Mouse (Mus musculus): Measurements from ENCODE around the gene Slc7a11.

Slc7a11 gene

DNA sequence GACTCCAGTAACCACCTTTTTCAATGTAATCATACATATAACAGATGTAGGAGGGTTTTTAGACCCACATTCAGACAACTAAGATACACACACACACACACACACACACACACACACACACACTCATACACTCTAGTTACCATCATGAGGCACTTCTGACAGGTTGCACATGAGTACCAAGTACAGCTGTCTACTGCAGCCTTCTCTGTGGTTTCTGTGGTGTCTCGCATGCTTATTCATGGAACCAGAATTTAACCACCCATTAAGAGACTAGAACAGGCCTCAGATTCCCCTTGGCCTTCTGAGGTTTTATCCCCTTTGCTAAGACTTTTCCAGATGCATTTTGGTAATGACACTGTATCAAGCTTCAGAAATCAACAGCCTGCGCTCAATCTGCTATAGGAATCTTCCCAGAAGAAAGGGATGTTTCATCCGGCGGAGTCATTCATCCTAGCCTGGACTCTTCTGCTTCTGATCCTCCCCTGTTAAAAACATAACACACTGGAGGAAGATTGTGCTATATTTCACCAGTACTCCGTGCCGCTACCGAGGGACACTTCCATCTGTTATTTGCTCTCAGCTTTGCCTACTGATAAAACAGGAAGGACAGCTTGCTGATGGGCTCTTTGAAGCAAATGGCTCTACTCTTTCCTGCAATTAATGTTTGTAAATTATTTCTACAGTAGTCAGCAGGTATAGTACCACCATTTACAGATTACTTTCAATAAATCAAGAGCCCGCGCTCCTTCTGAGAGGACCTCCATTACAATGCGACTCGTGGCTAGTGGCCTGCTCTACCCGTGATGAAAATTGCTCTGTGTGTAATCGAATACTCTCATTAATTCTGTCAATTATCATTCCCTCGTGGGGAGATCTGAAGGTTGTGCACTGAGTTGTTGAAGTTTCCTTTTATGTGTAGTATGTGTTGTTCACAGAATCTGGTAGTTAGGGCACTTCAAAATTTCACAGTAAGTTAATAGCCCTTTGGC lies 135.8 kb downstream of the Slc7a11 start:
- DNase-seq (ENCODE audit: low spot score in 2 of 2), result no peak

DNA sequence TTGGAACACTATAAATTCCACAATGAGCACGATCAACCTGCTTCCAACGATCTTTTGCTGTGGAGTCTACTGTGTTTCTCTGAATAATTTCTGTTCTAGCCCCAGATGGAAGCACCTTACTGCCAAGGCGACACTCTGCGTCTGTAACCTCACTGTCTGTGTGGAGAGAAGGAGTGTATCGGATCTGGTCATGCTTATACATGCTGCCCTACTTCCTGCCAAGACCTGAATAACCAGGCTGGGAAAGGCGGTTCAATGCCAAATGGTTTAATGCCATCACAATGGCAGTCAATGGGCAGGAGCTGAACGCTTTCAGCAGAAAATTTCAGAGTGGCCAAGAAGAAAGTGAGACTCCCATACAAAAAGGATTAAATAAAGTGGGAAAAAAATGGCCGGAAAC lies 137.1 kb downstream of the Slc7a11 start:
- DNase-seq (ENCODE audit: low spot score in 2 of 2), result no peak

DNA sequence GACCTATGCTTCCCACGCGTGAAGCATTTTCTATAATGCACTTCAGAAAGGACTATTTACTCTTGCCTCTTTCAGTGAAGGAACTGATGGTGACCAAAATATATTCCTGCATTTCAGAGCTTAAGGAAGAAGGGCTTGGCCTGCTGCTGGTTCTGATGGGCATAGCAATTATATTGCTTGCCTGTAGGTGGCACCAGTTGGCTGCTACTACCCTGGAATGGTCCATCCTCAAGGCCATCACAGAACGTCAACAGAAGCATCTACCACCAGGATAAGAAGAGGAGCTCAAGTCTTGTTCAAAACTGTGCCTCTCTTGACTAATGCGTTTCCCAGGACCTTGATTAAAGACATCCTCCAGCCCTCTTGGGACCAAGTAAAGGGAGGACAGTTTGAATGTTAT lies 139.3 kb downstream of the Slc7a11 start:
- DNase-seq (ENCODE audit: low spot score in 2 of 2), result no peak

DNA sequence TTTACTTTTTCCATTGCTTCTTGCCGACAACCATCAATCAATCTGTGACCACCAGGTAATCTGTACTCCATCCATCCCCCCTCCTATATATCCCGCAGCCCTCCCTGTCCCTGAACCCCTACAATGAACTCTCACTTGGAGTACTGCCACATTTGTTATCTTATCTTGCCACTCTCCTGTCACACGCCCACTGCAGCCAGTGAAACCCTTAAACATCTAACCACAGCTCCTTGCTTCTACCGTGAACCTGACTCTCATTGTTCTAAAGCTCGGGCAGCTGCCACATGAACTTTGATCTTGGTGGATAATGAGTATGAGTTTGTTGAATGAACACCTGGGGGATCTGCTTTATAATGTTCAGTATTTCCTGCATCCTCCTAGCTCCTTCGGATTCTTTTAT lies 140.8 kb downstream of the Slc7a11 start:
- no peak for DNase-seq (ENCODE audit: low spot score in 2 of 2)

DNA sequence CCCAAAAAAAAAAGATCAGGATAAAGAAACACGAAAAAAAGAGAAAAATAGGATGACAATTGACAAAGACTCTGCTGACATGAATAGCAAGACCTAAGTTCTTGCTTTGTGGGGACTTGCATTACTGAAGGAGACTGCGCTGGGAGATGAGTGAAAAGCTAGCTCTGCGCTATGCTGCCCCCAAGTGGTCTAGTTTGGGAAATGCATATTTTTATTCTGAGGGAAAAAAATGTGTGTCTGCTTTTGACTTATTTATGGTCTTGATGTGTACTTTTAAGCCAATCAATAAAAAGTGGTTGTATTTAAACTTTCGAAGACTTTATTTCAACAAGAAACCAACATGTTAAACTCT lies 142.5 kb downstream of the Slc7a11 start:
- peak in 1 of 2 experiments; percentile 16 for DNase-seq (ENCODE audit: low spot score in 2 of 2)

DNA sequence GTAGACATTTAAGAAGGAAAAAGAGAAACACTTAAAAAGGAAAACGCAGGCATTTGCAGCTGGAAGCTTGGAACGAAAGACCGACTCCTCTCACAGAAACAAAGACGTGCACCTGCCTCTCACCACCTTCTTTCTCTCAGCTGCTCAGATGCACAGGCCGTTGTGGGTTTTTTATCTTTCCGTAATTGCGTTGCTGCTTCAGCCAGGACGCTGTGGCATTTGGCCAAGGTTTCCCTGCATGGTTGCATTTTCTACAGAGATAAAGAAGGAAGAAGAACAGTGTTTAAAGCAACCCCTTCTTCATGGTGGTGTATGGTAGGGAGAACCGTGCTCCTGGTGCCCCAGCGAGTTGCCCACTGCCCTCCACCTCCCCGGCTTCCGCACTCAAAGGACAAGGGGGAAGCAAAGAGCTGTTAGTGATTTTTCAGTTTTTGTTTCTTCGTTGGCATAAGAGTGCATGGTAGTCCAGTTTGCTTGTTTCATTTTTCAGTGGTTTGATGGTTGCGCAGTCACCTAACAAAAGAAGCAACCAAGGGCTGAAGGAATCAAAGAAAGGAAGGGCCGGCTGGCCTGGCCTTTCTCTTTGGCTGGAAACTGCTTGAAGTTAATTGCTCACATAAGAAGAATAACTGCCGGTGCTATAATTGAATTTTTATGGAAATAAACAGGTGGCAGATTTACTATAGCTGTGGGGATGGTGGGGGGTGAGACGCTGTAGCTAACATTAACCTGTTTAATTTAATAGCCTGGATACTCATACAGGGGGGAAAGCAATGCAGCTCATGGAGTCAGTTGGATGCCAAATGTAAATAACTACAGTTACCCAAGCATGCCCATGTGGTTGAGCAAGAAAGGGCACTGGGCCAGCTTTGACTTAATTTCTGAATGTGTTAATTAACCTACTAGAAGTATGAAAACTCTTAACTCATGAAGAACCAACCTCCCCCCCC lies 143.1 kb downstream of the Slc7a11 start:
- DNase-seq (ENCODE audit: low spot score in 2 of 2), result no peak

DNA sequence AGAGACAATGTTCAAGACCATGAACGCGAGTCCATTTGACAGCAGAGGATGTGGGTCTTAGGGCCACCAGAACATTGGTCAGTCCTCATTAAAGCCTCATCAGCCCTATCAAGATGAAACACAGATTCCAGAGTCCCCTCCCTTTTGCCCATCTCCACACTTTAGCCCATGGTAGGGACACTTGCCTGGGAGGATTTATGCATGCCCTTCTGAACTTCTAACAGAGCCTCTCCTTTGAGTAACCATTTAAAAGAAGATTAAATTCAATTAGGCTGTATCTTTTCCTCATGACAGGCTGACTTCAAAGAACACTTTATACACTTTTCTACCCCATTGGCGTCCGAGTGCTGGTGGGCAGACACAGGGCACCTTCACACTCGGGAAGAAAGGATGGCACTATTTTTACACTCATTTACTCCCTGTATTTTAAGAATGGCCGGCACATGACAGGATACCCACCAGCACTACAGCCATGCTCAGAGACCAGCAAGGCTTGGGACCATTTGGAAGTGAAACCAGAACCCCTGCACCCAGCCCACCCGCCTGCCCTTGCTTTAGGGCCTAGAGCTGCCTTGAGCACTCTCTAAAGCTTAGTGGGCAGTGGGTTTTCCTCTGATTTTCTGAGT lies 144.9 kb downstream of the Slc7a11 start:
- no peak for DNase-seq (ENCODE audit: low spot score in 2 of 2)

DNA sequence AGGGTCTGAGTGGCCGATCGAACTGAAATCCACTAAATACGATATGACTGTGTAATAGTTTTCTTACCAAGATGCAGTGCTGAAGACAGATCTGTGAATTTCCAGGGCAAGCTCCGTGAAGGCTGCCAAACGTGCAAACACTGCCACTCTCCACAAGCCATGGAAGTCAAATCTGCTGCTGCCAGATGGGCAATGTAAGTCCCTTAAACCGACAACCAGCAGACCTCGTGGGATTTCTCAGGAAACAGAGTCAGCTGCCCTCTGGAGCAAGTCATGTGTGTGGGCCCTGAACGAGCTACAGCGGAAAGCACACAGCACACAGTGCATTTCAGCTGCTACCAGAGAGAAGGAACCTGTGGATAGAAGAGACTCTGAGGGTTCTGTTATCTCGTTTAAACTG lies 146.5 kb downstream of the Slc7a11 start:
- no peak for DNase-seq (ENCODE audit: low spot score in 2 of 2)

DNA sequence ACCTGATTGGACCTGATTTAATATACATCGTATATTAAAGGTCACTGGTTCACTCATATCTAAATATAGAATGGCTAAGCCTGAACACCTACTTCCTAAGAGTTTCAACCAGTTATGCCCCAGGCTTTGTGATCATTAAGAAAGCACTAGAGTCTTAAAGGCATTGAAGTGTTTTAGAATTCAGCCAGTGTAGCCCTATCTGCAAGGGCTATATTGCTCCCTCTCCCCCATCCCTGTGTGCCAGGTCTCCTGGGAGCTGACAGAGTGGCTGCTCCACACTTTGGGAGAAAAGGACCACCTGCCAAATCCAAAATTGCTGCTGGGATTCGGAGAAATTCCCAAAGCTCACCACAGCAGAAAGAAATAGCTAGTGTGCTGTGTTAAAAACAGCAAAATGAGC lies 168.4 kb downstream of the Slc7a11 start:
- DNase-seq (ENCODE audit: low spot score in 2 of 2), result no peak

DNA sequence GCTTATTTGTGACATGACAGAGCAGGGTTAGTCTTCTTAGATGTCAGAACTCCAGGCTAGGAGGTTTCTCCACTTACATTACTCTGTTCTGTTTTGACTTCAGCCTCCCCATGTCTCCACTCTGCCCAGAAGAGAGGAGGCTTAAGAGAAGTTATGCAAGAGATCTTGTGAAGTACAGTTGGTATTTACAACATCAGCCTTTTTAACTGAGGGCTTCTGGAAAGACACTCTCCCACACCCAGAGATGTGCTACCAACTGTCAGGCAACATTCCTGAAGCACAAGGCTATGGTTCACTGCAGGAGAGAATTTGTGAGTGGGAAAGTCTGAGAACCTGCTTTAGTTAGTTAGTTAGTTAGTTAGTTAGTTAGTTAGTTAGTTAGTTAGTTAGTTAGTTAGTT lies 171.2 kb downstream of the Slc7a11 start:
- DNase-seq (ENCODE audit: low spot score in 2 of 2), result no peak

DNA sequence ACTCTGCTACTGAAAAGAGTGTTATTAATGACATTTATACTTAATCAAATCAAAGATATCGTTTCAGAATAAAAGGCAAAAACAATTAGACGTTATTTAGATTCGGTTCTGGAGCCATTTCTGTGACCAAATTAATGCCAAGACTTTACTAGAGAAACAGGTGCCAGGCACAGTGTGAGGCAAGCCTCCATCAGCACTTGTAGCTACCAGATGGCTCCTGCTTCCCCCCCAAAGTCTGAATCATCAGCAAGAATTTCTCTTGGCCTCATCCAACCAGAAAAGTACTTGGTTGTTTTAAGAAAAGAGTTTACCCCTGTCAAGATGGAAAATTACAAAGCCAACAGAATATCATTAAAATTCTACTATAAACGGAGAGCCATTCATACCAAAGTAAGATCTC lies 173.7 kb downstream of the Slc7a11 start:
- DNase-seq (ENCODE audit: low spot score in 2 of 2), result peak in 1 of 2 experiments; percentile 25

DNA sequence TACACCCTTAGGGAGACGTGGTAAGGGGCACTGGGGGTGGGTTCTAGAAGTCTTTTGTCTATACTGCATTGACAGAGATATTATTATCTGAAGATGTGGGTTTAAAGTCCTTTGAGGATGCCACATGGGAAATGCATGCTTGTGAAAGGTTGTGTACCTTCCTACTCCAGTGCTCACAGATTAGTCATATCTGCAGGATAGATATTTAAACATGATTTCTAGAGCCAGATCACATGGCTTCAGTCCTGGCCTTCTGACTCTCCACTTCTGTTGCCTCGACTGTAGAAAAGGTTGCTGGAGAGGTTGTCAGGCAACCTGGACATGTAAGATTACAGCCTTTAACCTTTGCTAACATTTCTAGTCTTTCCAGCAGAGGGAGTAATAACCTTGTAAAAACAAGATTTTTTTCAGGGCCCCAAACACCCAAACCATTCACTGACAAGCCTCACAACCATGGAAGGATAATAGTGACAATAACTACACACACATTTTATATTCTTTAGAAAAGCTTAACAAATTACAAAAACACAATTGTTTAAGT lies 180.8 kb downstream of the Slc7a11 start:
- no peak for DNase-seq (ENCODE audit: low spot score in 2 of 2)

DNA sequence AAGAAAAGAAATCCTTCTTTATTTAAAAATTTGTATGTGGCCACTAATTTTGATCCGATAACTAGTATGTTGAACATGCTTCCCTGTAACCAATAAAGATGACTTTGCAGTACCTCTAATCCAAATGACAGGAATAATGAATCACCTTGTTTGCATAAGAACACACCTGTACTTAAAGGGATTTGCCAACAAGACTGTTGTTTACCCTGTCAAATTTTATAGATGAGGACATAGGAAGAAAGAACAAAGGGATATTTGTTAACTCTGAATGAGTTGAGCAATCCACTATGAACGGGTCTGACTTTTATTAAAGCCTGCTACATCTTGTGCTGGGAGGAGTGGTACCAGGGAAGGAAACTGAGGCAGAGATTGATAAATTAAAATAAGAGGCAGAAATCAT lies 181.3 kb downstream of the Slc7a11 start:
- DNase-seq (ENCODE audit: low spot score in 2 of 2), result no peak

DNA sequence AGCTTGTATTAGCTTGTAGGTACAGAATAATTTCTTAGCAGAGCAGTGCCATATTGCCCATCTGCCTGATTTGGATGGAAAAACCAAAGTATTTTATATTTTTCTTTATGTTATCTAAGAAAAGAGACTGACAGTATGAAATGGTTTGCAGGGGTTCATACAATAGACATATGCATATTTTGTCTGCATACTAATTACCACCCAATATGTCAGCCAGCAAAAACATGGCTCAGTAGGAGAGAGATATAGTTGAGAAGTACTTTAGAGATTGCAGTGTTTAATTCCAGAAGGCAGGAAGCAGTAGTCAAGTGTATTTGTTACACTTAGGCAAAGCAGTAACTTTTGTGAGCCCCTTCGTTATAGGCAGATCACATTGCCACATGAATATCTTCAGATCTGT lies 182.7 kb downstream of the Slc7a11 start:
- DNase-seq (ENCODE audit: low spot score in 2 of 2), result no peak

DNA sequence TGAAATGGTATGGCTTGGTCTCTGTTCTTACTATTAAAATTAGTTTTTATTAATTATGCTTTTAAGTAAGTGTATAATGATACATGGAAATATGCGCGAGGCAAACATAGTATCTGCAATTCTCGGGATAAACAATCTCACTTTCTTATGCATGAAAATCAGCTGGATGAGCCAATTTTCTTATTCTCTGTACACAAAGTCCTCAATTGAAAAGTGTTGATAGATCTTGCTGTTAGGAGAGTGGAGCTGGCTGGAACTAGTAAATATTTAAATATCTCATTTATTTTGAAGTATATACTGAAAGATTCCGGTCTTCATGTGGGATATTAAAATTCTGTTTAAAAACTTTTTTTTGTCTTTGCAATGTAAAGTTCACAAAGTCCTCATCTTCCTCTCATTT lies 184.6 kb downstream of the Slc7a11 start:
- DNase-seq (ENCODE audit: low spot score in 2 of 2), result no peak

DNA sequence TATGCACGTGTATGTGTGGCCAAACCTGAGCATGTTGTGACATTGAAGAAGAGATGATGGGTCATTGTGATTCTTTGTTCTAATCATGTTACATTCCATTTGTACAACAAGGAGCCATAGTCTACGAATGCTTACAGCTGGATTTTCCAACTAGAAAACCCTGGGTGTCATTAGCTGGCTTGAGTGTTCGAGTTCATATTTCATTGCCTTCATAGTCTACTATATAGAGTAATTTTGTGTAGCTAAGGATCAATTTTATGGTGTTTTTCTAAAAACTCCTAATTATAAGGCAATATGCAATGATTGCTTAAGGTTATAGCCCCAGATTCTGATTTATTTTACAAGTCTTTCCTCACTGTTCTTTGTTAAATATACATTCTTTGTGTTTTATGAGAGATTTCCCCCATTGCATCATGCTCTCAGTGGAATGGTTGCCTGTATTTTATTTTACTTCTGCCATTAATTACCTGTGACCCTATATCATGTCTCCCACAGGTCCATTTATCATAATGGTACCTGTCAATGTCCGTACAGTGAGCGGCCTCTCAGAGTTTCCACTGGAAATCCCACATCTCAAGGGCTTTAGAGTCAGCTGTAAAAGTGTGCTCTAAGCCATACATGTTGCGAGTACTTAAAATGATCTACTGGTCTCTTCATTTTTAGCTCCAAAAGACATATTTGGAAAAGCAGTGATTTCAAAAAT lies 193.7 kb downstream of the Slc7a11 start:
- no peak for DNase-seq (ENCODE audit: low spot score in 2 of 2)

DNA sequence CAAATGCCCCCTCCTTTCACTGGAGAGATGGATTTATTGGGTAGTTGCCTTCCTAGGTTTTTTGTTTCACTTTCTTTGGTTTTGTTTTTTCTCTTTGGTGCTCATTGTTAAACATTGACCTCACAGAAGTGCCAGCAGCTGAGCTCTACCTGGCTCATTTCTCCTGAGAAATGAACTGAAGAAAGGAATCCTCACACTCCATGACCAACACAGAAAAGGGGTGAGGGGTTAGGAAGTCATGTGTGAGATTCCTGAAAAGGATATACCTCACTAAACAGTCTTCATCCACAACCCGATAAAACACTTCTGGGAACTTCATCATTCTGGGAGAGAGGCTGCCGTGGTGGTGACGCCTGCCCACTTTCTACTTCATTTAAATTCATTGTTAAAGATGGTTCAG lies 207.4 kb downstream of the Slc7a11 start:
- DNase-seq (ENCODE audit: low spot score in 2 of 2), result no peak

DNA sequence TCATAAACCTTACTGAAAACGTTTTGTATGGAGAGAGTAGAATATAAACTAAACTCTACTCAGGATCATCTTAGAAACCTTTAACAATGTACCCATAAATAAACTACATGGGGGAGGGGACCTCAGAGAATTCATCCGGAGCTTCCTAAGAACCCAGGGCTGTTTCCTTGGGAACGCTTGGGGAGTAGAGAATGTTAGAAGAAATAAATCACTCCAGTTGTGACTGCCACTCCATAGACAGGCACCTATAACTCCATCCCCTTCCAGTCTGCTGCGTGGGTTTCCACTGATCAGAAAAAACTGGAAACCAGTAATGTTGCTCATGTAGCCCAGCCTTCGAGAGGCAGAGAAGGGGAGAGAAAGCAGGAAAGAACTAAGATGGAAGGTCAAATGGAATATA lies 210.3 kb downstream of the Slc7a11 start:
- DNase-seq (ENCODE audit: low spot score in 2 of 2), result no peak

DNA sequence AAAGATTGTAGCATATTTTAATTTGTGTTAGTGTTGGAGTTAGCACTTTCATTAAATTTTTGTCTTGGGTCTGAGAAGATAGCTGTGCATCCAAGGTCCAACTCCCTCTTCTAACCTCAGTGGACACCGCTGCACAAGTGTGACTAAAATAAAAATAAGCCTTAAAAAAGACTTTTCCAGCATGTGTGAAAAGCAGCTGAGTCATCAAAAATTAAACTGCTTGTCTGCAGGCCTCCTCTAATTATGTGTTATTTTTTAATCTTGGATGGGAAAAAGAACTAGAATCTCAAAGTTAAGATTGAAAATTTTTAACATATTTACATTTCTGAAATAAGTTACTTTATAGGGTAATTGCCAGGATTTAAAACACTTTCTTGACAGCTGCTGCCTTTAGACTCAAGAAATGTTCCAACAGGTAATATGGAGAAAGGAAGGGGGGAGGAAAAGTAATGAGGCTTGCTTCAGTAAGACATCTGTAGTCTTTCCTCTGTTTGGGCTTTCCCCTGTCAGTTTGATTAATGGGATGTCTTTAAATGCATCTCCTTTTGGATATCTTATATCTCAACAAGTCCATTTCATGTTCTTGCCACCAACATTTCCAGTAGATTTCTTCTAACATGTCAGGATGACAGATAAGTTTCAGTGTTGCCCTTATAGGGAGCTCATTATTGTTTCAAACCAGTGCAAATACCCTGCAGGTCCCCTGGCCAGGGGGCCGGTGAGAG lies 218.9 kb downstream of the Slc7a11 start:
- DNase-seq (ENCODE audit: low spot score in 2 of 2), result no peak

DNA sequence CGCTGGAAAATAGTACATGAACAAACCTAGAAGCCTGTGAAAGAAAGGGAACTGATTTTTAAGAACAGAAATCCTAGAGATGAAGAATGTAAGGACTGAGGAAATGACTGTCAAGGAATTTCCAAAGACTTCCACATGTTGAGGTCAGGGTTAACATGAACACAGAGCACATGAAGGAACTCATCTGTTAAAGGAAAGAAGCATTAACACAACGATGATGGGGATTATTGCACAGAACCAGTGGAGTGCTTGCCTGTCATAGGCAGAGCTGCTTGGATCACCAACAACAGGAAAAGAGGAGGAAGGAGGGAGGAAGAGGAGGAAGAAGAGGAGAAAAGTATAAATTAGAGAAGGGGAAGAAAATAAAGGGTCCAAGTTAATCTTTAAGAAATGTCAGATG lies 223.0 kb downstream of the Slc7a11 start:
- DNase-seq (ENCODE audit: low spot score in 2 of 2), result no peak

DNA sequence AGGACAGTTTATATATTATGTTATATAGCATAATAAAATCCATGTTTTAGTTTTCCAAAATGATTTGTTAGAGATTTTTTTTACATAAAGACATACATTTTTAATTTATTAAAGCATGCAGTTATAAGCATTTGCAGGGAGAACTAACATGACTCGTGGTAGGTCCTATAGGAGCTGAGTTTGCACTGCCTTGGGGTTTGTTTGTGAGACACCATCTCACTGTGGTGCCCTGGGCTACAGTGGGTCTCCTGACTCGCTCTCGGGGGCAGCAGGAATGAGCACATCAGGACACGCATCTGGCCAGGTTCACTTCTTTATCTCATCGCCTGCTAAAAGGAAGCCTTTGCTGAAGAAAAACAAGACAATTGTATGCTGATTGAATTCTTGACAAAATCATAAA lies 257.0 kb downstream of the Slc7a11 start:
- DNase-seq (ENCODE audit: low spot score in 2 of 2), result no peak
